Mouse (Mus musculus) lung, adult 2 months (tissue): Measurements from ENCODE around the gene H2afx. TPM values are rescaled to one million over a fixed set of nuclear protein-coding genes. Genes with fewer than 3 reads are reported as not detected.

Experiments used
- DNase-seq: peaks from one replicate; pipeline ENCODE4 v3.0.0; 2022
- H3K4me1 ChIP-seq: fragments of 200-500 bp; 2 replicates; pipeline ENCODE4 v1.6.1; 2011; ENCODE audit warnings: low read length; ENCODE audit not compliant: control insufficient read depth, insufficient read depth
- H3K4me3 ChIP-seq: fragments of 200-500 bp; replicated peaks from 2 replicates; pipeline ENCODE3; 2011; ENCODE audit warnings: low read depth, mild to moderate bottlenecking, control low read depth, low read length; ENCODE audit errors: extremely low read depth
- CTCF ChIP-seq: fragments of 200-500 bp; IDR thresholded peaks from 2 replicates; pipeline ENCODE4 v1.5.1; 2011; ENCODE audit warnings: mild to moderate bottlenecking, low read length, control low read depth; ENCODE audit not compliant: insufficient read depth
- POLR2A ChIP-seq: fragments of 200-500 bp; IDR thresholded peaks from 2 replicates; pipeline ENCODE4 v1.6.1; 2011; ENCODE audit warnings: low read depth, mild to moderate bottlenecking, control low read depth, low read length, borderline replicate concordance; ENCODE audit errors: extremely low read depth
- WGBS: fragments of 180-500 bp; shearing (Covaris S2); methylation state at CpG from one replicate; pipeline ENCODE4 v1.1.7; 2018; 5-methylcytosine and 5-hydroxymethylcytosine counted together
- polyA plus RNA-seq: library from polyadenylated mRNA; depleted of rRNA; stranded (reverse); fragments of >200 nt; gene quantifications from 2 replicates; pipeline ENCODE4 v1.2.3, GENCODE M21; 2012

H2afx gene
- polyA plus RNA-seq, 1 experiment: 41.3 TPM

GRCm38 (mm10) chr9:44306532-44306931 lies 28.0 kb upstream of the H2afx start:
- H3K4me3 ChIP-seq: no peak overlapping the region
- TF ChIP-seq POLR2A (no peak), CTCF (no peak)
- 90% methylated on average over 6 of the region's 6 CpGs for WGBS
- DNase-seq: no peak
- H3K4me1 ChIP-seq: no peaks in the 10 kb centered on the region; the same call in 1 of the 2 replicates

GRCm38 (mm10) chr9:44307248-44307647 lies 27.2 kb upstream of the H2afx start:
- WGBS: 78% methylated on average over 2 of the region's 2 CpGs
- no peak for DNase-seq

GRCm38 (mm10) chr9:44309756-44310155 lies 24.7 kb upstream of the H2afx start:
- no peak overlapping the region for H3K4me3 ChIP-seq
- no peaks in the 10 kb centered on the region for H3K4me1 ChIP-seq
- 72% methylated on average over 3 of the region's 3 CpGs for WGBS
- no peak for TF ChIP-seq CTCF
- TF ChIP-seq POLR2A: no peak
- no peak for DNase-seq

More at GRCm38 (mm10) chr9:44307248-44307647, 27.2 kb upstream of the H2afx start:
- TF ChIP-seq POLR2A (no peak), CTCF (no peak)
- no peak overlapping the region for H3K4me3 ChIP-seq
- no peaks in the 10 kb centered on the region; the same call in 1 of the 2 replicates for H3K4me1 ChIP-seq

- Histone ChIP-seq H3K4me3 (peak overlapping the region; percentile 50), H3K4me1 (no peaks in the 10 kb centered on the region)
- DNase-seq: no peak
- no peak for TF ChIP-seq POLR2A
- TF ChIP-seq CTCF: no peak
- WGBS: 49% methylated on average over 10 of the region's 10 CpGs
Measured at GRCm38 (mm10) chr9:44310750-44311135, 23.8 kb upstream of the H2afx start.

GRCm38 (mm10) chr9:44311136-44312134 lies 23.1 kb upstream of the H2afx start:
- peak; percentile 60 for TF ChIP-seq POLR2A
- no peak for TF ChIP-seq CTCF
- H3K4me3 ChIP-seq: peak overlapping the region; percentile 50
- DNase-seq: peak; percentile 27

GRCm38 (mm10) chr9:44313476-44314256 lies 20.8 kb upstream of the H2afx start:
- Histone ChIP-seq H3K4me1 (peaks cover 10% of the 10 kb centered on the region), H3K4me3 (no peak overlapping the region)
- DNase-seq: no peak
- TF ChIP-seq CTCF (no peak), POLR2A (no peak)
- WGBS: 82% methylated on average over 19 of the region's 19 CpGs

More at GRCm38 (mm10) chr9:44311136-44312134, 23.1 kb upstream of the H2afx start:
- WGBS: 32% methylated on average over 27 of the region's 27 CpGs
- H3K4me1 ChIP-seq: no peaks in the 10 kb centered on the region

- Histone ChIP-seq H3K4me1 (peaks cover 11% of the 10 kb centered on the region), H3K4me3 (no peak overlapping the region)
- 84% methylated on average over 4 of the region's 4 CpGs for WGBS
- TF ChIP-seq CTCF (no peak), POLR2A (no peak)
- no peak for DNase-seq
Measured at GRCm38 (mm10) chr9:44314257-44314547, 20.3 kb upstream of the H2afx start.

GRCm38 (mm10) chr9:44314910-44315309 lies 19.6 kb upstream of the H2afx start:
- Histone ChIP-seq H3K4me3 (no peak overlapping the region), H3K4me1 (peaks cover 11% of the 10 kb centered on the region)
- DNase-seq: no peak
- TF ChIP-seq CTCF: no peak
- no peak for TF ChIP-seq POLR2A
- 91% methylated on average over 18 of the region's 18 CpGs for WGBS

- H3K4me1 ChIP-seq: peaks cover 16% of the 10 kb centered on the region
- DNase-seq: no peak
- 82% methylated on average over 4 of the region's 4 CpGs for WGBS
- TF ChIP-seq CTCF: no peak
- TF ChIP-seq POLR2A: no peak
- no peak overlapping the region for H3K4me3 ChIP-seq
Measured at GRCm38 (mm10) chr9:44317452-44317851, 17.0 kb upstream of the H2afx start.
